8 mouse cellular contexts compared by ENCODE assay signal in genomic region chr13:103334392-103334686, GRCm38 (mm10). TPM values are rescaled to one million over a fixed set of nuclear protein-coding genes. Genes with fewer than 3 reads are reported as not detected.
DNase-seq lines count a peak whose midpoint lies in the region; ATAC-seq lines count a peak whose summit lies in the region.

TSS of gene Mast4 (minus strand) at chr13:103334497.

- H3K4me2 ChIP-seq in hindbrain, embryonic 14.5 days (replicated peaks): peak within 1 kb of the TSS; percentile 86

- H3K27me3 ChIP-seq in hindbrain, embryonic 14.5 days (ENCODE audit: control insufficient read depth, insufficient read depth, low read length): peaks cover 34% of the 10 kb centered on the region

- under 1% methylated on average over 44 of the region's 44 CpGs for WGBS in hindbrain, embryonic 14.5 days

- H3K36me3 ChIP-seq in hindbrain, embryonic 14.5 days (replicated peaks; ENCODE audit: control insufficient read depth, insufficient read depth): no peaks in the 10 kb centered on the region

- no peak within 1 kb of the TSS for H3K27ac ChIP-seq in hindbrain, embryonic 14.5 days

- no peaks in the 10 kb centered on the region for H3K9me3 ChIP-seq in hindbrain, embryonic 14.5 days (ENCODE audit: control insufficient read depth, low read length)

- peak; percentile 81 for DNase-seq in adipocyte (ENCODE audit: low spot score)
- DNase-seq in cerebellum, postnatal 36 days: peak; percentile 74 to 83
- DNase-seq in gastrocnemius, adult 18-20 months (ENCODE audit: low spot score): peak; percentile 81
- peak; percentile 81 for DNase-seq in hindbrain, embryonic 14.5 days (ENCODE audit: low spot score)
- DNase-seq in left cerebral cortex, adult 11 months (ENCODE audit: low spot score): peak; percentile 74
- DNase-seq in lung, postnatal 14 days: peak; percentile 90
- DNase-seq in right cerebral cortex, adult 2 months (ENCODE audit: low spot score in 2 of 2): peak; percentile 86 to 90
- peak; percentile 89 to 91 for DNase-seq in urinary bladder, postnatal 36 days (ENCODE audit: low spot score in 2 of 2)

- H3K9ac ChIP-seq in hindbrain, embryonic 14.5 days: peak within 1 kb of the TSS; percentile 67

- H3K4me1 ChIP-seq in hindbrain, embryonic 14.5 days (replicated peaks; ENCODE audit: control insufficient read depth, insufficient read depth, low read length): peaks cover 9% of the 10 kb centered on the region; the same call in 1 of the 2 replicates

- ATAC-seq in hindbrain, embryonic 14.5 days (ENCODE audit: low FRiP score): peak; percentile 94

- H3K4me3 ChIP-seq in hindbrain, embryonic 14.5 days (replicated peaks; ENCODE audit: low read length): peak within 1 kb of the TSS; percentile 66

RNA-seq across cellular contexts. Expression of gene Mast4, which starts in this region (rescaled TPM):
- total RNA-seq in gastrocnemius, adult 18-20 months (2021): 10 to 100 TPM; 55.0 to 55.1 TPM
- polyA plus RNA-seq in hindbrain, embryonic 14.5 days (2014; fragmentation: Nextera tagmentation; extraction: Ambion mirVana): 32.2 and 32.3 TPM in 2 replicates
